In the genomic region with DNA sequence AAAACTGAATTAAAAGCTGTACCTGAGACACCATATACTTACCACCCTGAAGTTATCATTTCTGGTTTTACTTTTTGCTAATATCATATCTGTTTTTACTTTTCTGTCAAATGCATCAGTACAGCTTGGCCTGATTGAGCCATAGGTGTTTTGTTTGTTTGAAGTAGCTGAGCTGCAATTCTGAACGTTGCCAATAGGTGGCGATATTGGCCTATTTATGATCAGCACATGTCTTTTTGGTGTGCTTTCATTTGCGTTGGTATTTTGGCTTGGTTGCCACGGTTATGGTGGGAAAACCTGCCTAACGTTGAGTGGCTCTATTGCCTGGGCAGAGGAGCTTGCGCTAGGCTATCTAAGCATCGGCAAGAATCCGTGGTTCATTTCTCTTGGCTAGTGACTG, we compare ENCODE assay signal across 9 mouse cellular contexts. TPM values are rescaled to one million over a fixed set of nuclear protein-coding genes. Genes with fewer than 3 reads are reported as not detected.
DNase-seq lines count a peak whose midpoint lies in the region; ATAC-seq and TF ChIP-seq lines count a peak whose summit lies in the region.
"Had no signal": no experiment of that assay in that cellular context is flagged by ENCODE, and none has a peak within 500 bp of the region (broad histone marks: within the 10 kb centered on the region; RNA-seq: fewer than 3 reads in every experiment).

No protein-coding gene starts in this region.

- no peak for ATAC-seq in kidney, embryonic 15.5 days (replicated peaks; ENCODE audit: low FRiP score)
- ATAC-seq in intestine, embryonic 14.5 days (replicated peaks; ENCODE audit: low FRiP score, low TSS enrichment, low read depth), result 0 out of 2 replicates have a peak, but pooled peaks have one; percentile 42
- ATAC-seq in midbrain, embryonic 11.5 days (ENCODE audit: low FRiP score), result peak; percentile 42; the same call in 1 of the 2 replicates

- H3K27ac ChIP-seq in kidney, embryonic 15.5 days, result no peak overlapping the region
- no peak overlapping the region for H3K27ac ChIP-seq in cerebellum, adult 2 months (ENCODE audit: insufficient read depth, low read length)
- no peak overlapping the region for H3K27ac ChIP-seq in intestine, embryonic 14.5 days (ENCODE audit: low read depth)
- no peak overlapping the region for H3K27ac ChIP-seq in midbrain, embryonic 11.5 days (ENCODE audit: low read depth, low read length)
- H3K27ac ChIP-seq in spleen, adult 2 months (ENCODE audit: insufficient read depth, low read length), result no peak overlapping the region
- H3K27ac ChIP-seq: stomach, embryonic 15.5 days had no signal

- H3K4me2 ChIP-seq in kidney, embryonic 15.5 days, result no peak overlapping the region
- H3K4me2 ChIP-seq in intestine, embryonic 14.5 days (ENCODE audit: low read length), result no peak overlapping the region
- no peak overlapping the region for H3K4me2 ChIP-seq in midbrain, embryonic 11.5 days
- H3K4me2 ChIP-seq: stomach, embryonic 15.5 days had no signal

- 8% methylated on average over 8 of the region's 8 CpGs for WGBS in kidney, embryonic 15.5 days
- WGBS in cerebellum, adult 2 months, result 3% methylated on average over 8 of the region's 8 CpGs
- 11% methylated on average over 8 of the region's 8 CpGs for WGBS in intestine, embryonic 14.5 days
- WGBS in midbrain, embryonic 11.5 days, result 7% methylated on average over 8 of the region's 8 CpGs
- WGBS in spleen, adult 2 months, result 7% methylated on average over 8 of the region's 8 CpGs

- no peak overlapping the region for H3K9ac ChIP-seq in kidney, embryonic 15.5 days
- H3K9ac ChIP-seq in intestine, embryonic 14.5 days (ENCODE audit: low read length), result no peak overlapping the region
- no peak overlapping the region for H3K9ac ChIP-seq in midbrain, embryonic 11.5 days (ENCODE audit: low read length)
- H3K9ac ChIP-seq: stomach, embryonic 15.5 days had no signal

- peak; percentile 34 for DNase-seq in kidney, adult 11 months
- peak; percentile 59 to 75 for DNase-seq in cerebellum, adult 2 months
- DNase-seq in forelimb bud, embryonic 11.5 days (ENCODE audit: low read depth, low spot score), result peak; percentile 94
- peak; percentile 94 for DNase-seq in intestine, embryonic 14.5 days (ENCODE audit: low spot score)
- peak; percentile 81 for DNase-seq in left cerebral cortex, postnatal 25 days (ENCODE audit: low spot score in 2 of 2)
- DNase-seq in midbrain, embryonic 11.5 days (ENCODE audit: low spot score, missing footprints), result peak; percentile 99
- peak; percentile 64 to 69 for DNase-seq in spleen, adult 2 months (ENCODE audit: low read depth in 1 of 2, low spot score in 2 of 2)

- H3K9me3 ChIP-seq in kidney, embryonic 15.5 days (replicated peaks), result no peaks in the 10 kb centered on the region
- H3K9me3 ChIP-seq in intestine, embryonic 14.5 days (ENCODE audit: control insufficient read depth, low read length), result peaks cover 6% of the 10 kb centered on the region; the same call in 1 of the 2 replicates
- H3K9me3 ChIP-seq in midbrain, embryonic 11.5 days (ENCODE audit: control insufficient read depth, low read length), result peaks cover 3% of the 10 kb centered on the region
- H3K9me3 ChIP-seq: stomach, embryonic 15.5 days had no signal

- intact Hi-C loops in left cerebral cortex, postnatal 25 days (cut with DNase I), result loop anchor here (1.0 kb wide), 2 partner anchors 69 to 84 kb away; partner anchors contain the start of gene Rpl14

- TF ChIP-seq POLR2A in cerebellum, adult 2 months (IDR thresholded peaks at IDR 0.05; ENCODE audit: borderline replicate concordance, insufficient read depth, low read length), result no peak
- no peak for TF ChIP-seq POLR2A in spleen, adult 2 months (IDR thresholded peaks at IDR 0.05; ENCODE audit: low read depth, low read length)

- no peaks in the 10 kb centered on the region for H3K36me3 ChIP-seq in kidney, embryonic 15.5 days
- no peaks in the 10 kb centered on the region for H3K36me3 ChIP-seq in intestine, embryonic 14.5 days (ENCODE audit: control insufficient read depth, insufficient read depth, low read length)
- H3K36me3 ChIP-seq in midbrain, embryonic 11.5 days (ENCODE audit: control insufficient read depth, insufficient read depth, low read length), result no peaks in the 10 kb centered on the region
- no peaks in the 10 kb centered on the region for H3K36me3 ChIP-seq in spleen, adult 2 months (ENCODE audit: control insufficient read depth, insufficient read depth, low read length)
- H3K36me3 ChIP-seq: stomach, embryonic 15.5 days had no signal

- no peaks in the 10 kb centered on the region for H3K27me3 ChIP-seq in kidney, embryonic 15.5 days
- no peaks in the 10 kb centered on the region for H3K27me3 ChIP-seq in cerebellum, adult 2 months (ENCODE audit: control insufficient read depth, insufficient read depth, low read length)
- H3K27me3 ChIP-seq in intestine, embryonic 14.5 days (replicated peaks; ENCODE audit: control insufficient read depth, insufficient read depth, low read length), result no peaks in the 10 kb centered on the region
- no peaks in the 10 kb centered on the region for H3K27me3 ChIP-seq in midbrain, embryonic 11.5 days (ENCODE audit: control insufficient read depth, insufficient read depth, low read length)
- no peaks in the 10 kb centered on the region for H3K27me3 ChIP-seq in spleen, adult 2 months (ENCODE audit: control insufficient read depth, insufficient read depth, low read length)
- H3K27me3 ChIP-seq: stomach, embryonic 15.5 days had no signal

- no peak overlapping the region for H3K4me3 ChIP-seq in kidney, embryonic 15.5 days (replicated peaks)
- no peak overlapping the region for H3K4me3 ChIP-seq in cerebellum, adult 2 months (replicated peaks; ENCODE audit: insufficient read depth, low read depth, low read length)
- H3K4me3 ChIP-seq in intestine, embryonic 14.5 days (ENCODE audit: low read depth, low read length), result no peak overlapping the region
- no peak overlapping the region for H3K4me3 ChIP-seq in midbrain, embryonic 11.5 days (ENCODE audit: low read depth, low read length)
- no peak overlapping the region for H3K4me3 ChIP-seq in spleen, adult 2 months (ENCODE audit: extremely low read depth, insufficient read depth, insufficient read length)
- H3K4me3 ChIP-seq: stomach, embryonic 15.5 days had no signal

- no peaks in the 10 kb centered on the region for H3K4me1 ChIP-seq in kidney, embryonic 15.5 days
- H3K4me1 ChIP-seq in cerebellum, adult 2 months (ENCODE audit: control insufficient read depth, insufficient read depth, low read length), result no peaks in the 10 kb centered on the region
- H3K4me1 ChIP-seq in intestine, embryonic 14.5 days (replicated peaks; ENCODE audit: control insufficient read depth, insufficient read depth, low read length), result no peaks in the 10 kb centered on the region
- H3K4me1 ChIP-seq in midbrain, embryonic 11.5 days (ENCODE audit: control insufficient read depth, insufficient read depth, low read length), result no peaks in the 10 kb centered on the region
- no peaks in the 10 kb centered on the region for H3K4me1 ChIP-seq in spleen, adult 2 months (ENCODE audit: control insufficient read depth, insufficient read depth, insufficient read length)

- peak; percentile 63 for TF ChIP-seq CTCF in cerebellum, adult 2 months (IDR thresholded peaks at IDR 0.05; ENCODE audit: borderline replicate concordance, insufficient read depth, low read depth, low read length)
- peak; percentile 44; the same call in 1 of the 2 replicates for TF ChIP-seq CTCF in spleen, adult 2 months (IDR thresholded peaks at IDR 0.05; ENCODE audit: extremely low read depth, insufficient read depth, insufficient read length, insufficient replicate concordance)

RNA-seq across cellular contexts. Expression of gene Eif1b, which starts 10.0 kb away (rescaled TPM):
- 158 and 175 TPM in 2 replicates for polyA plus RNA-seq in kidney, embryonic 15.5 days (2015; fragmentation: Nextera tagmentation; extraction: Ambion mirVana)
- polyA plus RNA-seq in cerebellum, adult 2 months (2012; rRNA removed), result 156 and 167 TPM in 2 replicates
- 159 and 173 TPM in 2 replicates for polyA plus RNA-seq in intestine, embryonic 14.5 days (2014; fragmentation: Nextera tagmentation; extraction: Ambion mirVana)
- total RNA-seq in left cerebral cortex, postnatal 25 days (2021), result 100 to 1,000 TPM; 160 to 173 TPM
- 291 and 296 TPM in 2 replicates for polyA plus RNA-seq in midbrain, embryonic 11.5 days (2014; fragmentation: Nextera tagmentation; extraction: Ambion mirVana)
- 33.3 and 52.1 TPM in 2 replicates for polyA plus RNA-seq in spleen, adult 2 months (2012; rRNA removed)

RNA-seq across cellular contexts. Expression of gene Entpd3, which starts 37.6 kb away (rescaled TPM):
- polyA plus RNA-seq in kidney, embryonic 15.5 days (2015; fragmentation: Nextera tagmentation; extraction: Ambion mirVana), result 1.5 and 2.0 TPM in 2 replicates
- polyA plus RNA-seq in cerebellum, adult 2 months (2012; rRNA removed), result 10.9 and 13.9 TPM in 2 replicates
- polyA plus RNA-seq in intestine, embryonic 14.5 days (2014; fragmentation: Nextera tagmentation; extraction: Ambion mirVana), result 3.3 and 4.0 TPM in 2 replicates
- 1 to 10 TPM; 4.5 to 8.5 TPM for total RNA-seq in left cerebral cortex, postnatal 25 days (2021)
- polyA plus RNA-seq in midbrain, embryonic 11.5 days (2014; fragmentation: Nextera tagmentation; extraction: Ambion mirVana), result 0.21 and 0.25 TPM in 2 replicates
- 0.15 and 0.20 TPM in 2 replicates for polyA plus RNA-seq in spleen, adult 2 months (2012; rRNA removed)

Comparison
In these comparisons a context has a peak if more than half of its experiments do, and no peak if none do; other contexts are left out.
1. DNase-seq: peak in every context shown above with its lines; median percentile 99 in midbrain, embryonic 11.5 days; 94 in forelimb bud, embryonic 11.5 days; 94 in intestine, embryonic 14.5 days; 81 in left cerebral cortex, postnatal 25 days; 67 in cerebellum, adult 2 months; 66 in spleen, adult 2 months; 34 in kidney, adult 11 months.